Mouse (Mus musculus): ENCODE data around the gene Snta1.

Gene Snta1

DNA sequence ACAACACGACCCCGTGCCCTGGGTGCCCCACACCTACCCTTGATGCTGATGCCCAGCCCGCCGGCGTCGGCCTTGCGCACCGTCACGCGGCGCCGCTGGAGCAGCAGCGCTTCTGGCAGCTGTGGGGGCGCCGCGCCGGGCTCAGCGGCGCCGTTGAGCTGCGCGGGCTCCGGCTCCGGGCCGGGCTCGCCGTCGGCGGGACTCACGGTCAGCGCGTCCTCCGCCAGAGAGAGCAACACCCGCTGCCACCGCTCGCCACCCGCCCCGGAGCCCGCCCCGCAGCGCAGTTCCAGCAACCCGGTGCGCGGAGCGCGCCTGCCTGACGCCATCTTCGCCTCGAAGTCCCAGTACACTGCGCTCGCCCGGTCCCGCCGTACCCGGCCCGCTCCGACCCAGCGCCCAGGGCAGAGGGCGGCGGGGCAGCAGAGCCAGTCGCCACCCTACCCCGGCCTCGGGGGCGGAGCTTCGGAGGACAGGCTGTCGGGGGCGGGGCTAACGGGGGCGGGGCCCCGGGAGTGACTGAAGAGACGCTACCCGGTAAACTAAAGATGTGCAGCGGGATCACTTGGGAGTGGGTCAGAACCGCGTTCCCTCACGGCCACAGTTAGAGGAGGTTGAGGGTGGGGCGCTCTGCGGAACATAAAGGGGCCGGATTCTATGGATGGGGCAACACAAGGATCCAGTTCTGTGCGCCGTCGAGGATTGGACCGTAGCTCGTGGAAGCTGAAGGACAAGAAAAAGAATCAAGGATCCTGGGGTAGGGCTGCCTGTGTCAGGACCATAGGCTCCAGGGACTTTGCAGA lies at the start of gene Snta1:
TSS of gene Snta1 (minus strand) at position 457 of the 803 bp plus-strand sequence.
- DNase-seq (ENCODE audit: low read depth, low spot score), result peak; percentile 83

DNA sequence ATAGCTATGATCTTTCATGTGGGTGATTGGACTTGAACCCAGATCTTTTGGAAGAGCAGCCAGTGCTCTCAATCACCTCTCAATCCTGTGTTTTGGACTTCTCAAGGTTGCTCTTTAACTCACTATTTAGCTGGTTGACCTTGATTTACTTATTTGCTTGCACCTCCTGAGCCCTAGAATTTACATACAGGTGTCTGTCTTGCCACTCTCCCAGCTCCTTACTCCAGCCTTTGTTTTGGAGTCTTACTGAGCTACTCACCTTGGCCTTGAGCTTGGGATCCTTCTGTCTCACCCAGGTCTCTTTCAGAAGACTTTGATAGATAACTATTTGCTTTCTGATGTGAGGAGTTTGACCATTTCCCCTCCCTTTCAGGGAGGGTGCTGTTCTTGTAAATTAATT lies 48.7 kb upstream of the Snta1 start:
- no peak for DNase-seq (ENCODE audit: low read depth, low spot score)

DNA sequence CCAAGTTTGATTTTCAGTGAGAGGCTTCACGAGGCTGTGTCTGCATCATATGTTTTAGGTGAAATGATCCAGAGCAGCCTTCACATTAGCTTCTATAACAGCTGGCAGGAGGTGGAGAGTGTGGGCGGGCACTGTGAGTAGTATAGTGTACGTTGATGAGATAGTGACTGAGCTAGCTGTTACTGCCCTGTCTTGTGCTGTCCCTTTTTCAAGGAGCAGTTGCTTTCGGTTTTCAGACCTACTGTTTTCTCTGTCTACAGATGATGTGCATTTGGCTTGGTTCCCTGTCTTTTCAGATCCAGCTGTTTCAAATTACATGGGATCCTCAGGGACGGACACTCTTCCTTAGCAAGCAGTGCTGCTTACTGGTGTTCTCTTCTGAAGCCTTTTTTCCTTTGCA lies 47.9 kb upstream of the Snta1 start:
- DNase-seq (ENCODE audit: low read depth, low spot score), result peak; percentile 74

DNA sequence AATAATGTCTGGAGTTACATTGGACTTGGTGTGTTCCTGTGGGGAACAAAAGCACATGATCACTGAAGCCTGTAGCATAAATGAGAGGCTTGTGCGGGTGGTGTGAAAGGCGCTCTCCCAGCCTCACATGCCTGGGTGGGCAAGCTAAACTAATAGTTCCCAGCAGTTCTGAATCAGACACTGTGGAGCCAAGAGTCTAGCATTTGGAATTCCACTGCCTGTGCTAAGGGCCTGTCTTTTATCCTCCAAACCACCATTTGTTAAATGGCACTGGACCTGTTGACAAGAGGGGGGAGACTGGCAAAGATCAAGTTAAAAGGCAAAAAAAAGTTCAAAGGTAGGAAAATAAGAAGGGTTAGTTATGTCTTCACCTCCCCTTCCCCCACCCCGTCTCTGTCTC lies 46.7 kb upstream of the Snta1 start:
- DNase-seq (ENCODE audit: low read depth, low spot score), result peak; percentile 52

DNA sequence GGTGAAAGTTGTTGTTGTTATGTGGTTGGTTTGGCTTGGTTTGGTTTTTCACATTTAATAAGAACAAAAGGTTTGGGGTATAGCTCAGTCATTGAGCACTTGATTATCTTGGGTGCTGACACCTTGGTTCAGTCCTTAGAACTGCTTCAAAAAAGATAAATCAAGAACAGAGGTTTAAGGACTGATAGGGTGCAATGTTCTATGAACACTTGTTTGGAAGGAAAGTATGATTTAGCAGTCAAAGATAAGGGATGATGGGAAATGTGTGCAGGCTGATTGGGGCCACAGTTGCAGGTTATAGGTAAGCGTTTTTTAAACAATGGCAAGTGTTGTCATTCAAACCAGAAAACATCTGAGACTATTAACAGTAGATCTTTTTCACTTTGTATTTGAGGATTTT lies 46.2 kb upstream of the Snta1 start:
- DNase-seq (ENCODE audit: low read depth, low spot score), result no peak

DNA sequence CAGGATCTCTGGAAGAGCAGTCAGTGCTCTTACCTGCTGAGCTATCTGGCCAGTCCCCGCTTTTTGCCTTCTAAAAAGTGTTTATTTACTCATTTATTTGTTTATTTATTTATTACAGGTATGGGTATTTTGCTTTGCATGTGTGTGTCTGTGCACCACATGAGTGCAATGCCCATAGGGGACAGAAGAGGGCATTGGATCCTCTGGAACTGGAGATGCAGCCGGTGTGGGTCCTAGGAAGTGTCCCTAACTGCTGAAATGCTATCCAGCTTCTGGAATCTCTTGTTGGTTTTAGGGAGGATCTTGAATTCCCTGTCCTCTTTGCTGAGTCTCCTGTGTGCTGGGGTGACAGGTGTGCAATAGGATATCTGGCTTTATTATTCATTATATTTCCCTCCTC lies 45.1 kb upstream of the Snta1 start:
- DNase-seq (ENCODE audit: low read depth, low spot score), result no peak

DNA sequence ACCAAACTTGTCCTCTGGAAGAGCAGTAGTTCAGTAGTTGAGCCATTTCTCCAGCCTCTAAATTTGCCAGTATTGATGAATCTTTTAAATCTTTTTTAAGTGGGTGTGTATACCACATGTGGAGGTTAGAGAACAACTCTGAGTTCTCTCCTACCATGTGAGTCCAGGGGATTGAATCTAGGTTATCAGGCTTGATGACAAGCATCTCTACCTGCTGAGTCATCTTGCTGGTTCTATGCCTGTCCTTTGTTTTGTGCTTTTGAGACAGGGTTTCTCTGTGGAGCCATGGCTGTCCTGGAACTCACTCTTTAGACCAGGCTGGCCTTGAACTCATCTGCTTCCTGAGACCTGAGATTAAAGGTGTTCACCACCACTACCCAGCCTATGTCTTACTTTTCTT lies 40.7 kb upstream of the Snta1 start:
- DNase-seq (ENCODE audit: low read depth, low spot score), result no peak

DNA sequence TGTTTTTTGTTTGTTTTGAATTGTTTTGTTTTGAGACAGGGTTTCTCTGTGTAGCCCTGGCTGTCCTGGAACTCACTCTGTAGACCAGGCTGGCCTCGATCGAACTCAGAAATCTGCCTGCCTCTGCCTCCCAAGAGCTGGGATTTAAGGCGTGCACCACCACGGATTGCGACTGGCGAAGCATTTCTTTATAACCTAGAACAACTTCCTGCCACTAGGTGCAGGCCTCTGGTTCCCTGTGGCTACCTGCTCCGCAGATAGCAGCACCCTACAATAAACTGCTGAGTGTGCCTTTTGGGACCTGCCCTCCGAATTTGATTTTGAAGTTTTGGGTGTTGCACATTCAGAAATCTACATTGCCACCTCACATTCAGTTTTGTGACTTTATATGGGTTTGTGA lies 39.9 kb upstream of the Snta1 start:
- DNase-seq (ENCODE audit: low read depth, low spot score), result no peak

DNA sequence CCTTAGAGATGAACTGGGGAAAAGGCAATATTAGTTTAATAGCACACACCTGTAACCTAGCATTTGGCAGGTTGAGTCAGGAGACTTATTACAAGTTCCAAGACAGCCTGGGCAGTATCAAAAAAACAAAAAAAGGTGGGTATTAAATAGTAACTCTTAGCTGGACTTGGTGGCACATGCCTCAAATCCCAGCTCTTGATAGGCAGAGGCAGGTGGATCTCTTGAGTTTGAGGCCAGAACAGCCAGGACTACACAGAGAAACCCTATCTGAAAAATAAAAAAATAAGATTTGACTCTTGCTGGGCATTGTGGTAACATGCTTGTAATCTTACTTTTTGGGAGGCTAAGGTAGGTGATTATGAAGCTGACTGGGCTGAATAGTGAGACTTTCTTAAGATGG lies 32.6 kb upstream of the Snta1 start:
- DNase-seq (ENCODE audit: low read depth, low spot score), result no peak

DNA sequence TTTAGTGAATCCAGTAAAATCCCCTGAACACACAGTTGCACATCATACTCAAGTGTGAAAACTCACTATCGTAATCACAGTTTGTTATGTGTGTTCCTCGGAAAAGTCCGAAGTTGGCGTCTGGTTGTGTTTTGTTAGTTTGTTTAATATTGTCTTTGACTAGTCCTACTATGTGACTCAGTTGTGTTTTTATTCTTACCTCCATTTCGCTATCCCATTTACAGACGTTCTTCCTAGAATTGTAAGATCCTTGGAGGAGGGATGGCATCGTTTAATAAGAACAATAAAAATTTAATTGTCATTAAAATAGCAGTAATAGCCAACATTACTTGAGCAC lies 29.3 kb upstream of the Snta1 start:
- no peak for DNase-seq (ENCODE audit: low read depth, low spot score)

DNA sequence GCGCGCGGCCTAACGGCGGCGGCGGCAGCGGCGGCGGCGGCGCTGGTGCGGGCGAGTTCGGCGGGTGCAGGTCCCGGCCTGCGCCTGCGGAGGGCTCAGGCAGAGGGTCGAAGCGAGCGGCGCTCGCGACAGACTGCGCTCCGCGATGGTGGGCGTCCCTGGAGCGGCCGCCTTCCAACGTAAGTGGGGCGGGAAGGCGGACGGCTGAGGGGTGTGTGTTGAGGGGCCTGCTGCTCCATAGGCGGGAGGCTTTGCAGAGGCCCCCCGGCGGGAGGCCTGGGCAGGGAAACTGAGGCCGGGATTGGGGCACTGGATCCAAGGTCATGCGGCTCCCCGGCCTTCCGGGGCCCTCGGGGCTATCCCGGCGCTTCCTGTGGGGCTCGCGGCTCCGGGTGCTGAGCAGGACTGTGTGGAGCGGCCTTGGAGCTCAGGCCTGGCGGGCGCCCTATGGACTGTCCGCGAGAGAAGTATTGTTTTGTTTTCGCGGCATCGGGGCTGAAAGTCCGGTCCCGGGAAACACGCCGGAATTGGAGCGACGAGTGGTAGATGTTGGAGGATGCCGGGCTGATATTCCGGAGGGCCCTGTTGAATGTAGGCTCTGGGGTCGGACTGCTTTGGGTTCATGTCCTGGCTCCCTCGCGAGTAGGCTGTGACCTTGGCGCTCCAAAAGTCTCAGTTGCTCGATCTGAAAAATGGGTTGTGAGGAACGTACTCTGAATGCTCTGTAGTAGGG lies 28.7 kb upstream of the Snta1 start, which contains the start of gene Cbfa2t2:
TSS of gene Cbfa2t2 (plus strand) at position 24 of the 733 bp plus-strand sequence.
- DNase-seq (ENCODE audit: low read depth, low spot score), result peak; percentile 43

DNA sequence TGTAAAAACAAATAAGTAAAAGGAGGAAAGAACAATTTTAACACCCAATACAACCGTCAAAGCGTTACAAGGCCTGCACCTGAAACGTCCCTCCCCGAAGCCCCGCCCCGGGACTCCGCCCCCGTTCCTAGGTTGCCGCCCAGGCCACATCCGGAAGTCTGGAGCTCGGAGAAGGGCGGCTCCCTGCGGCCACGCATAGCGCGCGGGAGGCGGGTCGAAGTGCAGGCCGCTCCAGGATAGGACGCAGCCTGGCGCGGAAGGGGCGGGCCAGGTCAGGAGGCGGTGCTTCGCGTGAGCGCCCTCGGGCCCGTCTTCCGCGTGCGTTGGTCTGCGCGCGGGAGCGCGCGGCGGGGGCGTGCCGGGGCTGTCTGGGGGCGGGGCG lies 28.2 kb upstream of the Snta1 start:
- DNase-seq (ENCODE audit: low read depth, low spot score), result peak; percentile 99

DNA sequence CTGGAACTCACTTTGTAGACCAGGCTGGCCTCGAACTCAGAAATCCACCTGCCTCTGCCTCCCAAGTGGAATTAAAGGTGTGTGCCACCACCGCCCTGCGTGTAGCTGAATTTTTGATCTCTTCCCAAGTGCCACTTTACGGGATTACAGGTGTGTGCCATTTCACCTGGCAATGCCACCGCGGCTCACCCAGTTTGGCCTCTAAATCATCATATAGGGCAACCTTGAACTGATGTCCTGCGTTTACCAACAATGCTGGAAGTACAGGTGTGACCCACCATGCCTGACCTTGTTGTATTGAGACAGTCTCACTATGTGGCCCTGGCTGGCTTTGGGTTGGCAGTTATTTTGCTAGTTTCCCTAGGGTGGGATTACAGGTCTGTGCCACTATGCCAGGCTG lies 26.8 kb upstream of the Snta1 start:
- no peak for DNase-seq (ENCODE audit: low read depth, low spot score)

DNA sequence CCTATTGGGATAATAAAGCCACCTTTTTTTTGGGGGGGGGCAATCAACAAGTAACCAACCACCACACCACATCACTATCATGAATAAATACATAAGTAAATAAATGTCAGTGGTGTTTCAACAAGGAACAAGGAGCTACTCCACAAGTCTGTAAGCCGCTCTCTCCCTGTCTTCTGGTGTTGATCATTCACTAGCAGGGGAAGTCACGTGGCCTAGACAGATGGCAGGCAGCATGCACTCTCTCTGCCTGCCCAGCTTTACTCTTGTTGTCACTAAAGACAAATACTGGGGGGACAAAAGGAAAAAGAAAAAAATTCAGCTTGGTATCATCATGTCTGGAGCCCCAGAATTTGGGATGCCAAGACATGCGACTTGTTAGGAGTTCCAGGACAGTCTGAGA lies 25.5 kb upstream of the Snta1 start:
- DNase-seq (ENCODE audit: low read depth, low spot score), result peak; percentile 93

DNA sequence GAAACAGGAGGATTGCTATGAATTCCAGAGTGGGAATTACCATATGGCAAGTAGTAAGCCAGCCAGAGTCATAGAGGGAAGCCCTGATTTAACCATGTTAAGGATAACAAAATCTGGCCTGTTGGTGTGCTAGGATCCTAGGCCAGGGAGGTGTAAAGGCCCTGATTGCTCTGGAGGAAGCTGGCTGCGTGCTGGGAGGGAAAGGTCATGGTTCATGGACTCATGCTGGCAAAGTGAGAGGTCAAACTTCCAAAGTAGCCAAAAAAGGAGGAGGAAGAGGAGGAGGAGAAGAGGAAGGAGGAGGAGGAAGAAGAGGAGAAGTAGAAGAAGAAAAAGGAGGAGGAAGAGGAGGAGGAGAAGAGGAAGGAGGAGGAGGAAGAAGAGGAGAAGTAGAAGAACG lies 24.8 kb upstream of the Snta1 start:
- no peak for DNase-seq (ENCODE audit: low read depth, low spot score)

DNA sequence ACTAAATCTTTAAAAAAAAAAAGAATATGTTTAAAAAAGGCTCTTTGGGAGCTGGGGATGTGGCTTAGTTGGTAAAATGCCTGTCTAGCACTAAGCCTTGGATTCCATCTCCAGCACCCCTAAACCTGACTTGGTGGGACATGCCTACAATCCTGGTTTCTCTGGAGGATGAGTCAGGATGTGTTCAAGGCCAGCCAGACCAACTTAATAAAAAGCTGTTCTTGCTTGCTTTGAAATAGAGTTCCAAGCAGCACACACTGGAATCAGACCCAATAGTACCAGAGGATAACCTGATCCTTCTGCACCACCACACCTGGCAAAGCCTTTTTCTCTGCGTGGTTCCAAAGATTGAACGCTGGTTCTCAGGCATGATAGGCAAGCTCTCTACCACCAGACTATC lies 22.7 kb upstream of the Snta1 start:
- no peak for DNase-seq (ENCODE audit: low read depth, low spot score)

DNA sequence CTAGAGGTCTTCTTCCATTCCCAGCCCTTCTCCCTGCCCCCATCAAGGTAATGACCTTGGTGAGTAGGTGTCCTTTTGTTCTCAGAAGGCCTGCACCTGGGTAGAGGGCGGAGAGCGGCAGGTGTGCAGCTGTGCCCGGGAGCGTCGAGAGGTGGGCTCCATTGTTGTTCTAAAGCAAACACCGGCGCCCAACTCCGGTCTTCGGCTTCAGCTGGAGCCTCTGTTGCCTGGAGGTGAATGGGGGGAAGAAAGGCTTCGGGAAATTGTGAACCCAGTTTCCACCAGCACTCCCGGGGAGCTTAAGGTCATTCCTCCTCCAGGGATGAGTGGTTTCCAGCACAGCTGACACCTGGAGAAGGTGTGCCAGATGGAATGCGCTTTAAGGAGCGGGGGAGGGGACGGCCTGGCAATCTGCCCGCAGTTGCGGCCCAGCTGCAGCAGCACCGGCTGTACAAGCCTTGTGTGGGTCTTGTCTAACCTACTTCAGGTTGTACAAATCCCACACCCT lies 20.0 kb upstream of the Snta1 start:
- DNase-seq (ENCODE audit: low read depth, low spot score), result no peak

DNA sequence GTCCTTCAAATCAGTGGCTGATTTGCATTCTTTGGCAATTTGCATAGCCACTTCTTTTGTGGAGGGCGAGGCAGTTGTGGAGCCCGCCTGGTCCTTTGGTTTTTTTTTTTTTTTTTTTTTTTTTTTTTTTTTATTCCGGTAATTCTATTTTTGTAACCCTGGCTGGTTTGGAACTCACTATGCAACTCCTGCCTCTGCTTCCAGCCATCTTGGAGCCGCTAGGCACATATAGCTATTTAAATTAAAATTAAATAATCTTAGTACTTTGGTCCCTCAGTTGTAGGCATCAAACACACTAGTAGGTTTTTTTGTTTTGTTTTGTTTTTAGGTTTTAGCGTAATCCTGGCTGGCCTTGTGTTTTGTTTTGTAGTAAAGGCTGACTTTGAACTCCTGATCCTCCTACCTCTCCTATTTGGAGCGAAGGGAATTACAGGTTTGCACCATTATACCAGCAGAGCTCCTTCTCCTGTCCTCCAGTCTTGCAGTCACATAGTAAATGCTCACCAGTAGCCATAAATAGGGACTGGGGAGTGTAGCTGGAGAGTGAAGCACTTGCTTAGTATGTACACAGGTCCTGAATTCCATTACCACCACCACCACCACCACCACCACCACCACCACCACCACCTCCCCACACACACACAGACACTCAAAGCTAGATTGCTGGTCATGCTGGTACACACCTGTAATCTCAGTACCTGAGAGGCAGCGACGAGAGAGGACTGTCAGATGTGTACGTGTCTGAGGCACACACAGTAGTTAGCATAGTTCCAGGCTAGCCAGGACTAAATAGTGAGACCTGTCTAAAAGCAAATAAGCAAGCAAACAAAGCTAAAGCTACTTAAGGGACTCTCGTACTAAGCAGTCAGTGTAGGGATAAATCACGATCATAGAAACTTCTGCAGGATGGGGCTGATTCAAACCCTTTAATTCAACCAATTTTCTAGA lies 19.3 kb upstream of the Snta1 start:
- DNase-seq (ENCODE audit: low read depth, low spot score), result no peak

DNA sequence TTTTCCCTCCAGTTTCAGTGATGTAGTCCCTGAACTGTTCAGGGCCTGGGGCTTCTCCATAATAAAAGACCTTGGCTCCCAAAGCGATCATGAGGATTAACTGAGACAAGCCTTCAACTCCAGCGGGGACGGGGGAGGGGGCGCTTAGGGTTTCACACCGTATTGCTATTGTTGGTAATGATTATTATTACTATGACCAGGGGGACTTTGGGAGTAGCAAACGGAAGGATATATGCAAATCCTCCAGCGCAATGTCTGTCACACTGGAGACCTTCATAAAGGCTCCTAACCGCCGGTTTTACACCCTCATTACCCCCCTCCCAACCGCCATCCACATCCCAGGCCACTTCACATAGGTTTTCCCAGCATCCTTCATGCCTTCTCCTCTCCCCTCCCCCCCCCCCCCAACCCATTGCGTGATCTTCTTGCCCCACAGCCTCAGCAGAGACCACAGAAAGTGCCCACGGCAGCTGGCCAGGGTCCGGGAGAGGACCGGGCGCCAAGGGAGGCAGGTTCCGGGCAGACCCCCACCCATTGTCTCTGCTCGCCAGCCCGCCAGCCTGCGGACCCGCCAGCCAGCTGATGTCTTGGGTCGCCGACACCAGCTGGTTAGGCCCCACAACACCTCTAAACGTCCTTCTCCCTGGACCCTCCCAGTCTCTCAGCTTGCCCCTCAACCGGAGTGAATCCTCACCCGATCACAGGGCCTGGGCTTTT lies 18.4 kb upstream of the Snta1 start:
- DNase-seq (ENCODE audit: low read depth, low spot score), result no peak

DNA sequence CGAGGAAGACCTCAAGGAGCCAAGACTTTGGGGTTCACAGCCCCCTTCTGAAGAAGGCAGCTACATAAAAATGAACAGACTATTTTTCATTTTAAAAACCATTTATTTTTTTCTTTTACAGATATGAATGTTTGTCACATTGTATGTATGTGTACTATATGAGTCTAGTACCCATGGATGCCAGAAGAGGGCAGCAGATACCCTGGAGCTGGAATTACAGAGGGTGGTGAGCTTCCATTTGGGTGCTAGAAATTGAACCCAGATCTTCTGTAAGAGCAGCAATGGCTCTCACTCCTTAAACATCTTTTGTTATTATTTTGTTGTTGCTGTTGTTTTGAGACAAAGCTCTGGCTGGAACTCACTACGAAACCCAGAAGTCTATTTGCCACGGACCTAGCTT lies 17.6 kb upstream of the Snta1 start:
- DNase-seq (ENCODE audit: low read depth, low spot score), result no peak

DNA sequence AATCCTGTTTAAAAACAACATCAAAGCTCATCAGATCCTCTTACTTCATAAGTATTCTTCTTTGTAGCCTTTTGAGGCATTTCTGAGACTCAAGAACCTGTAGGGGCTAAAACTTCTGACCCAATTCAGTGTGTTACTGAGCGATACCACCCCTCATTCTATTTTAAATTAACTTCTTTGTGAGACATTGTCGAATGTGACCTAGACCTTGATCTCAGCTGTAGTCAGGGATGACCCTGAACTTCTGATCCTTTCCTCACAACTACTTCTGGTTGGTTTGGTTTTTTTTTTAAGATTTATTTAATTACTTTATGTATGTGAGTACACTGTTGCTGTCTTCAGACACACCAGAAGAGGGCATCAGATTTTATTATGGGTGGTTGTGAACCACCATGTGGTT lies 15.6 kb upstream of the Snta1 start:
- DNase-seq (ENCODE audit: low read depth, low spot score), result no peak
